Mouse (Mus musculus): Measurements from ENCODE around the gene Csnk2b. TPM values are rescaled to one million over a fixed set of nuclear protein-coding genes. Genes with fewer than 3 reads are reported as not detected.
A peak's percentile ranks its signal among the peaks of the same experiment; 100 is the strongest.

Gene Csnk2b
- polyA plus RNA-seq, 1 experiment from 2014 or later = 308 TPM

DNA sequence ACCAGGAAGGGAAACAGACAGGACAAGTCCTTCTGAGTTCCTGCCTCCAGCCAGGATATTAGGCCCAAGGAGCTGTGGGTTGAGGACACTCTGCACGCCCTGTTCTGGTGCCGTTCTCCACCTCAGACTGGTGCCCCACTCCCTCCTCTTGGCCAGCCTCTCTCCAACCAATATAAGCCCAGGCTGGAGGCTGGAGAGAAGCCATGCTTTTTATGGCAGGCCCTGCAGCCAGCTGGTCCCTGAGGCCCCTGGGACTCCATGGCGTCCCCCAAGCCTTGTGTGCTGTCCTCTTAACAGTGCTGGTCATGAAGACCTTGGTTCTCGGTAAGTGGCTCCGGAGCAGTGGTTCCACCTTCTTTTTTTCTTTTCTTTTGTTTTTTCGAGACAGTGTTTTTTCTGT, 13.8 kb downstream of the Csnk2b start, which contains the start of gene Ly6g5c:
TSS of gene Ly6g5c (plus strand) at position 183 of the 400 bp plus-strand sequence.
- Histone ChIP-seq H3K4me3 (no peak within 1 kb of the TSS), H3K4me2 (no peak within 1 kb of the TSS), H3K4me1 (replicated peaks) (peaks cover 7% of the 10 kb centered on the region; the same call in 1 of the 2 replicates), H3K27me3 (no peaks in the 10 kb centered on the region), H3K36me3 (no peaks in the 10 kb centered on the region), H3K27ac (replicated peaks) (no peak within 1 kb of the TSS), H3K9me3 (no peaks in the 10 kb centered on the region), H3K9ac (no peak within 1 kb of the TSS)
- 74% methylated on average over 6 of the region's 6 CpGs for WGBS
- ATAC-seq (ENCODE audit: low FRiP score, low read depth) = no peak

DNA sequence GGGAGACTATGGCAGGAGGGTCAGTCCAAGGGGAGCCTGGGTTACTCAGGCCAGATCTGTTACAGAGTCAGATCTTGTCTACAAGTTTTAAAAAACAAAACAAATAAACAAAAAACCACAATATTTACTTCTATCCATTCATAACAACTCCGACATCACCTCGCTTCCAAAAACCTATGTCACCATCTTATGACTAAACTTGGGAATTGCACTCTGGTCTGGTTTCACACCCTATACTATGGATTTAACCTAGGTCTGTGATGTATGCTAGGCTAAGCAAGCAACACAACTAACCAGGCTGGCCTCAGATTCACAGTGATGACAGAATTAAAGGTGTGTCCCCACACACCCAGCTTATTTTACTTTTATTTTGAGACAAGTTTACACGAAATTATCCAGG, 15.3 kb downstream of the Csnk2b start:
- Histone ChIP-seq H3K4me2 (no peak overlapping the region), H3K9ac (no peak overlapping the region), H3K4me1 (replicated peaks) (peaks cover 7% of the 10 kb centered on the region; the same call in 1 of the 2 replicates), H3K27ac (replicated peaks) (no peak overlapping the region), H3K36me3 (peaks cover 13% of the 10 kb centered on the region), H3K4me3 (no peak overlapping the region), H3K27me3 (no peaks in the 10 kb centered on the region), H3K9me3 (no peaks in the 10 kb centered on the region)
- 70% methylated on average over 3 of the region's 3 CpGs for WGBS
- ATAC-seq (ENCODE audit: low FRiP score, low read depth) = 0 out of 2 replicates have a peak, but pooled peaks have one; percentile 7

DNA sequence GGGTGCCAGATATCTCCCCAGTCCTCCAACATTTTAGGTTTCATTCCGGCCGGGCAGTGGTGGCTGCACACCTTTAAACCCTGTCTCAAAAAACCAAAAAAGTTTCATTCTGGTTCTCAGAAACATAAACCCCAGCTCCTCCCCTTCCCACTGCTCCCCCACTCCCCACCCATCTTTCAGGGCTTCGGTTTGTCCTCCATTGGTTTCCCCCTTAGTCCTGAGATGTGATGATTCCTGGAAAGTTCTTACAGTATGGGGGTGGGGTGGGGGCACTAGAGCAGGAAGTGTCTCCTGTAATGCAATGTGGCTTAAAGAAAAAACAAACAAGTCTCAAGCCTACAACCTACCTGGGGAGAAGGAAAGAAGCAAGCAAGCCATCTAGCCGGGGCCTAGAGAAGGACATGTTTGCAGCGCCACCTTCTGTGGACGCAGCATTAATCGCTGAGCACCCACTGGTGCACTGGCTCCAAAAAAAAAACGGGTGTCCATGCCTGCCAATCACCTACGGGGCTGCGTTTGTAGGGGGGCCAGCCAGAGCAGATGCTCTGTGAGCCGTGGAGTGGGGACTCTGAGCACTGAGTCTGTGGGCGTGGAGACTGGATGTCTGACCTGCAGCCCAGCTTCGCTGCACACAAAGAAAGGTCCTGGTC, 16.0 kb downstream of the Csnk2b start:
- Histone ChIP-seq H3K4me2 (peak overlapping the region; percentile 42), H3K9me3 (no peaks in the 10 kb centered on the region), H3K27ac (replicated peaks) (no peak overlapping the region), H3K9ac (0 out of 2 replicates have a peak overlapping the region, but pooled peaks have one; percentile 25), H3K4me3 (0 out of 2 replicates have a peak overlapping the region, but pooled peaks have one; percentile 7), H3K36me3 (peaks cover 20% of the 10 kb centered on the region), H3K4me1 (replicated peaks) (peaks cover 7% of the 10 kb centered on the region; the same call in 1 of the 2 replicates), H3K27me3 (no peaks in the 10 kb centered on the region)
- 0 out of 2 replicates have a peak, but pooled peaks have one; percentile 14 for ATAC-seq (ENCODE audit: low FRiP score, low read depth)
- 22% methylated on average over 13 of the region's 13 CpGs for WGBS

DNA sequence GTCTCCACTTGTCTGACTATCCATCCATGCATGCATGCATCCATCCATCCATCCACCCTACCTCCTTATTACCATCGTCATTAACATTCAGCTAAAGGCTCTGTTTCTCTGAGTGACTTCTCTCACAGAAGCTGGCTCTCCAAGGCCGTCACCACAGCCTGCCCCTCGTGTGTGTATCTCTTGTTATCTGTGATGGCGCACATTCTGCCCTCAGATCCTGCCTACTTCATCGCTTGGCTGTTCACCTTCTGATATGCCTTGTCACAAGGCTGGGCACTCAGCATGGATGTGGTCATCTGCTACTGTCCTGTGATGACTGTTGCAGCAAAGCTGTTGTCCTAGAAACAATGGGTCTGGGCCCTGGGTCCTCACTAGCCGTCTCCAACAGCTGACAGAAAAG, 17.1 kb downstream of the Csnk2b start:
- 78% methylated on average over 6 of the region's 6 CpGs for WGBS
- Histone ChIP-seq H3K9me3 (no peaks in the 10 kb centered on the region), H3K4me1 (replicated peaks) (peaks cover 7% of the 10 kb centered on the region; the same call in 1 of the 2 replicates), H3K27ac (replicated peaks) (no peak overlapping the region), H3K4me2 (no peak overlapping the region), H3K9ac (no peak overlapping the region), H3K36me3 (peaks cover 31% of the 10 kb centered on the region), H3K4me3 (no peak overlapping the region), H3K27me3 (no peaks in the 10 kb centered on the region)
- ATAC-seq (ENCODE audit: low FRiP score, low read depth) = no peak

DNA sequence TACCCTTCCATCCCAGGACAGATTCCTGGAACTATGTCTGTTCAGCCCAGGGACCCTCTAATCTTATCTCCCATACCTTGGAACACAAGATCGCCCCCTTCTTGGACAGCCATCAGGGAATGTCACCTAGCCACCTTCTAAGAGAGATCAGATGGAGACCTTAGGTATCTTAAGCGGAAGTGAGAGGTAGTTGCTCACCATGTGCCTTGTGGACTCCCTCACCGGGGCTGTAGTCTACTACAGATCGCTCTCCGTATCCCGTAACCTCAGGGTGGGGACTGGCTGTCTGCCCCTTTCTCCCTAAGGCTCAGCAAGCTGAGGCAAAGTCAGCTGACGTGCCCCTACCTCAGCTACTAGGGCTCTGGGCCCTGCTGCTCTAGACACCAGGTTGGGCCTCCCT, 17.8 kb downstream of the Csnk2b start:
- Histone ChIP-seq H3K27me3 (no peaks in the 10 kb centered on the region), H3K9me3 (no peaks in the 10 kb centered on the region), H3K4me3 (no peak overlapping the region), H3K27ac (replicated peaks) (no peak overlapping the region), H3K36me3 (peaks cover 36% of the 10 kb centered on the region), H3K4me2 (no peak overlapping the region), H3K9ac (no peak overlapping the region), H3K4me1 (replicated peaks) (peaks cover 7% of the 10 kb centered on the region; the same call in 1 of the 2 replicates)
- 94% methylated on average over 7 of the region's 7 CpGs for WGBS
- no peak for ATAC-seq (ENCODE audit: low FRiP score, low read depth)

DNA sequence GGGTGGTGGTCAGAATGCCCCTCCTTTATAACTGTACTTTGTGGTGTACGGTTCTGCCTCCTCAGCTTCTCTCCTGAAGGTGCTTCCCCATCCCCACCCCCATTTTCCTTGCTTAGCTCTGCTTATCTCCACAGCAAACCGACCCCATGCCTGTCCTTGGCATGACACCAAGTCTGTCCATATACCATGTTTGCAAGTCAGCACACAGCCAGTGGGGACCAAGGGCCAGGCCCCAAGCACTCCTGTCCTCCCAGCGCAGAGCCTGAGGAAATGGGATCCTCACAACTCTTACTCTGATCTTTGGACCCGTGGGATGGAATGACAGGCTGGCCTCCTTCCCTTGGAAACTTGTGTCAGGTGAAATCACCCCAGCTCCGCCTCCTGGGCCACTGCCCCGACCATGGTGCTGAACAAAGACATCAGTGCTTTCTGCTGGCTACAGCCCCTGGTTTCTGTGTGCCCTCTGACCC, 18.6 kb downstream of the Csnk2b start:
- Histone ChIP-seq H3K9me3 (no peaks in the 10 kb centered on the region), H3K9ac (no peak overlapping the region), H3K27ac (replicated peaks) (no peak overlapping the region), H3K4me2 (no peak overlapping the region), H3K4me1 (replicated peaks) (peaks cover 7% of the 10 kb centered on the region; the same call in 1 of the 2 replicates), H3K36me3 (peaks cover 45% of the 10 kb centered on the region), H3K4me3 (no peak overlapping the region), H3K27me3 (no peaks in the 10 kb centered on the region)
- WGBS = 68% methylated on average over 6 of the region's 6 CpGs
- ATAC-seq (ENCODE audit: low FRiP score, low read depth) = no peak

DNA sequence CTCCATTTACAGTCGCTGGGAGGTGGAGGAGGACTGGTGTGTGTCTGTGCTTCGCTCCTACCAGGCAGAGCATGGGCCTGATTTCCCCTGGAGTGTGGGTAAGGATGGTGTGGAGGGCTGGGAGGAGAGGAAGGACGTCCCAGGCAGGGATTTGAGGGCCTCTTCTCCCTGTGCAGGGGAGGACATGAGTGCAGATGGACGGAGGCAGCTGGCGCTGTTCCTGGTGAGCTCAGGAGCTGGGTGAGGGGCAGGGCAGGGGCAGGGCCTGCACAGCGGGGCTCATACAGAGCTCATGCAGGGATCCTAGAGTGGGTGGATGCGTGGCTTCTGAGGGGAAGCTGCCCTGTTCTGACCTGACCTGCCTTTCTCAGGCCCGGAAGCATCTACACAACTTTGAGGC, 19.6 kb downstream of the Csnk2b start:
- H3K4me1 ChIP-seq (replicated peaks) = peaks cover 7% of the 10 kb centered on the region; the same call in 1 of the 2 replicates
- peaks cover 53% of the 10 kb centered on the region for H3K36me3 ChIP-seq
- ATAC-seq (ENCODE audit: low FRiP score, low read depth) = no peak

DNA sequence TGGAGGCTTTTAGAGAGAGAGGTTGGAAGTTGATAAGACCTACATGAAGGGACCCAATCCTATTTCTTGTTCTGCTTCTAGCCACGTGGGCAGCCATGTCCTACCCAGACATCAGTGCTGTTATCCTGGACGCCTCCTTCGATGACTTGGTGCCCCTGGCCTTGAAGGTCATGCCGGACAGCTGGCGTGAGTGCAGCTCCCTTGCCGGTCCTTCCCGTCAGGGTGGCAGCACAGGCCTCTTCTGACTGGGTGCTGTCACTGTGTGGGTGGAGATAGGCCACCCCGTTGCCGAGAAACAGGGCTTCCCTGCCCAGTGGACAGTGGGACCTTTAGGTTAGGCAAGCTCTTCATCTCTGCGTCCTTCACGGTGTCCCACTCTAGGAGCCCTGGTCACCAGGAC, 20.7 kb downstream of the Csnk2b start:
- Histone ChIP-seq H3K9me3 (no peaks in the 10 kb centered on the region), H3K4me1 (replicated peaks) (peaks cover 4% of the 10 kb centered on the region; the same call in 1 of the 2 replicates), H3K27ac (replicated peaks) (no peak overlapping the region), H3K36me3 (peaks cover 57% of the 10 kb centered on the region), H3K27me3 (no peaks in the 10 kb centered on the region), H3K4me2 (no peak overlapping the region), H3K4me3 (no peak overlapping the region), H3K9ac (no peak overlapping the region)
- whole genome bisulfite sequencing = 91% methylated on average over 11 of the region's 11 CpGs
- ATAC-seq (ENCODE audit: low FRiP score, low read depth) = no peak

More for the DNA sequence above, 19.6 kb downstream of the Csnk2b start:
- WGBS = 77% methylated on average over 8 of the region's 8 CpGs
- Histone ChIP-seq H3K27me3 (no peaks in the 10 kb centered on the region), H3K4me3 (no peak overlapping the region), H3K9me3 (no peaks in the 10 kb centered on the region), H3K4me2 (no peak overlapping the region), H3K27ac (replicated peaks) (no peak overlapping the region), H3K9ac (no peak overlapping the region)

DNA sequence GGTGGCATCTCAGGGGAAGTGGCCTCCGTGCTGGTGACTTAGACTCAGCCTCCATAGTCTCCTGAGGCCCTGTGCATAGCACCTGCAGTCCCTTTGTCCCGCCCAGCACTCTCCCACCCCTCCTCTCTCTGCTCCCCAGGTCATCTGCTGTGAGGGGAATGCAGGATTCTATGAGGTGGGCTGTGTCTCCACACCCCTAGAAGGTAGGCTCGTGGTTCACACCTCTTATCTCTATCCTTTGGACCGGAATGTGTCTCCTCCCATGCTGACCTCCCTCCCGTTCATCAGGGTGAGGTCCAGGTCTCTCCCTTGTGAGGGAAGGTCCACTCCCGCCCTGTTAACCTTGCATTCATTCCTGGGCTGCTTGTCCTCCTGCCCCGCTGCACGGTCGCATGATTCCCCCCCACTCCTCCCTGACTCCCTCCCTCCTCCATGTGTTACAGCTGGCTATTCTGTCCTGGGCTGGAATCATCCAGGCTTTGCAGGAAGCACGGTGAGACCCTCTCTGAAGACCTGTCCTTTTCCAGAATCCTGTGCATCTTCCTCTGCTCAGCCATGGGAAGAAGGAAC, 21.6 kb downstream of the Csnk2b start:
- Histone ChIP-seq H3K36me3 (peaks cover 61% of the 10 kb centered on the region), H3K4me1 (replicated peaks) (no peaks in the 10 kb centered on the region), H3K9ac (no peak overlapping the region), H3K9me3 (no peaks in the 10 kb centered on the region), H3K4me2 (no peak overlapping the region), H3K27me3 (no peaks in the 10 kb centered on the region), H3K27ac (replicated peaks) (no peak overlapping the region), H3K4me3 (no peak overlapping the region)
- ATAC-seq (ENCODE audit: low FRiP score, low read depth) = no peak
- WGBS = 74% methylated on average over 10 of the region's 10 CpGs

DNA sequence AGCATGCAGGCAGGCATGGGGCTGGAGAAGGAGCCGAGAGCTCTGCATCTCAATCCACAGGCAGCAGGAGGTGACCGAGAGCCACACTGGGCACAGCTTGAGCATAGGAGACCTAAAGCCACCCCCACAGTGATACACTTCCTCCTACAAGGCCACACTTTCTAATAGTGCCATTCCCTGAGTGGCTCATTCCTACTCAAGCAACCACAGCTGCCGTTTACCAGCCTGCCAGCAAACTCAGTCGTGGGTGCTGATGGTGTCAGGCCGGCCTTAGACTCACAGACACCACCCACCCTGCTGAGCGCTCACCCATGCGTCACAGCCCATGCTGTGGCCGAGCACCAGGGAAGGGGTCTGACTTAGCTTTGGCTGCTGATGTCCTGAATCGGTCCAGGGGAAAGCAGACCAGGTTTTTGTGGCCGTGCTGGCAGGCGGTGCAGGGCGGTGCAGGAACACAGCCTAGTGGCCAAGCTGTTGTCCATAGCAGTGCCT, 24.6 kb downstream of the Csnk2b start:
- H3K36me3 ChIP-seq = peaks cover 77% of the 10 kb centered on the region
- no peaks in the 10 kb centered on the region for H3K27me3 ChIP-seq
- H3K4me2 ChIP-seq = no peak overlapping the region
- H3K4me1 ChIP-seq (replicated peaks) = no peaks in the 10 kb centered on the region
- 76% methylated on average over 12 of the region's 12 CpGs for WGBS
- H3K9ac ChIP-seq = no peak overlapping the region
- no peak overlapping the region for H3K4me3 ChIP-seq
- ATAC-seq (ENCODE audit: low FRiP score, low read depth) = no peak
- H3K9me3 ChIP-seq = no peaks in the 10 kb centered on the region
- no peak overlapping the region for H3K27ac ChIP-seq (replicated peaks)

DNA sequence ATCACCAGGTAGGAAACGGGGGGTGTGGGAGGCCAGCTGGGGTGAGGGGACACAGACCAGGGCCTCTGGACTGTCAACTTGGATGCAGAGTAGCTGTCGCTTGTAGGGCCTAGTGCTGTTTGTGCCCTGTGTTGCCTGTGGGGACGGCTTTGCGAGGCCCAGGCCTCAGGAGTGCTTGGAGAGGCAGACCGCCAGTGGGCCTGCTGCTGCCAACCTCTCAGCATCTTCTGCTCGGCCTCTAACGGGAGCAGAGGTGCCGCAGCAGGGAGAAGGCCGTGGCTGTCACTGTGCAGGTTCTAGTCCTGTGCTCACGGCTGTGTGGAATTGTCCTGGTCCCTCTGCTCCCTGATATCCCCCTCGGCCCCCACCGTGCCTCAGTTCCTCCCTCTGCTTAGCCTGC, 25.3 kb downstream of the Csnk2b start:
- 78% methylated on average over 12 of the region's 12 CpGs for WGBS
- H3K9ac ChIP-seq = no peak overlapping the region
- no peak overlapping the region for H3K4me2 ChIP-seq
- H3K9me3 ChIP-seq = no peaks in the 10 kb centered on the region
- H3K27me3 ChIP-seq = no peaks in the 10 kb centered on the region
- ATAC-seq (ENCODE audit: low FRiP score, low read depth) = no peak
- H3K36me3 ChIP-seq = peaks cover 71% of the 10 kb centered on the region
- no peak overlapping the region for H3K4me3 ChIP-seq
- no peak overlapping the region for H3K27ac ChIP-seq (replicated peaks)
- H3K4me1 ChIP-seq (replicated peaks) = no peaks in the 10 kb centered on the region
